Mouse (Mus musculus) limb, embryonic 14.5 days (tissue): Measurements from ENCODE around the gene Numb. TPM values are rescaled to one million over a fixed set of nuclear protein-coding genes. Genes with fewer than 3 reads are reported as not detected.

Experiments
- ATAC-seq: fragments of 200-750 bp; cut with Nextera tagmentation; 2 replicates; pipeline ENCODE4 v1.8.0; 2017; ENCODE audit warnings: low read depth, moderate number of reproducible peaks, moderate TSS enrichment; ENCODE audit not compliant: low FRiP score
- DNase-seq: peaks from one replicate; pipeline ENCODE4 v3.0.0-alpha.2; 2015; ENCODE audit warnings: low spot score
- H3K27ac ChIP-seq: fragments of 300-500 bp; sonication (generic); replicated peaks from 2 replicates; pipeline ENCODE4 v1.5.1; 2014; ENCODE audit warnings: low read depth, mild to moderate bottlenecking, low read length, moderate library complexity, mixed read lengths
- H3K27me3 ChIP-seq: fragments of 300-500 bp; sonication (generic); 2 replicates; pipeline ENCODE4 v1.6.1; 2014; ENCODE audit warnings: low read length, mixed read lengths; ENCODE audit not compliant: control insufficient read depth, insufficient read depth
- H3K36me3 ChIP-seq: fragments of 300-500 bp; sonication (generic); 2 replicates; pipeline ENCODE4 v1.6.1; 2014; ENCODE audit warnings: mild to moderate bottlenecking, low read length, moderate library complexity, mixed read lengths; ENCODE audit not compliant: control insufficient read depth, insufficient read depth
- H3K4me1 ChIP-seq: fragments of 300-500 bp; sonication (generic); 2 replicates; pipeline ENCODE4 v1.6.1; 2014; ENCODE audit warnings: antibody characterized with exemption, low read length, mixed read lengths; ENCODE audit not compliant: control insufficient read depth, insufficient read depth
- H3K4me2 ChIP-seq: fragments of 300-500 bp; sonication (generic); replicated peaks from 2 replicates; pipeline ENCODE4 v1.6.1; 2014; ENCODE audit warnings: low read depth, mild to moderate bottlenecking, low read length, moderate library complexity; ENCODE audit not compliant: severe bottlenecking
- H3K4me3 ChIP-seq: fragments of 300-500 bp; sonication (generic); replicated peaks from 2 replicates; pipeline ENCODE4 v1.5.1; 2014; ENCODE audit warnings: low read length
- H3K9ac ChIP-seq: fragments of 300-500 bp; sonication (generic); 2 replicates; pipeline ENCODE4 v1.6.1; 2014; ENCODE audit warnings: mild to moderate bottlenecking, low read depth, low read length, moderate library complexity; ENCODE audit not compliant: severe bottlenecking
- H3K9me3 ChIP-seq: fragments of 300-500 bp; sonication (generic); 2 replicates; pipeline ENCODE4 v1.6.1; 2016; ENCODE audit warnings: low read length; ENCODE audit not compliant: control insufficient read depth
- POLR2A ChIP-seq: fragments of 200-500 bp; IDR thresholded peaks from 2 replicates; pipeline ENCODE4 v1.8.0; 2012; ENCODE audit warnings: inconsistent platforms, mild to moderate bottlenecking, moderate library complexity, borderline replicate concordance; ENCODE audit not compliant: insufficient read depth, insufficient read length; ENCODE audit errors: extremely low read depth
- WGBS: fragments of 180-500 bp; shearing (Covaris S2); extraction: QIAGEN DNeasy Blood & Tissue Kit; methylation state at CpG from one replicate; pipeline ENCODE4 v1.1.7; 2014; 5-methylcytosine and 5-hydroxymethylcytosine counted together
- polyA plus RNA-seq, 2 experiments: library from polyadenylated mRNA; depleted of rRNA in 1 of 2; stranded (reverse) in 1 of 2; unstranded in 1 of 2; fragments of >200 nt; fragmentation: Nextera tagmentation in 1 of 2; extraction: Ambion mirVana in 1 of 2; gene quantifications; 2 replicates each; pipeline versions ENCODE4 v1.2.1 to v1.2.3; 2012 to 2014

Numb gene
- polyA plus RNA-seq, 2 experiments: 31.3 to 53.8 TPM

DNA sequence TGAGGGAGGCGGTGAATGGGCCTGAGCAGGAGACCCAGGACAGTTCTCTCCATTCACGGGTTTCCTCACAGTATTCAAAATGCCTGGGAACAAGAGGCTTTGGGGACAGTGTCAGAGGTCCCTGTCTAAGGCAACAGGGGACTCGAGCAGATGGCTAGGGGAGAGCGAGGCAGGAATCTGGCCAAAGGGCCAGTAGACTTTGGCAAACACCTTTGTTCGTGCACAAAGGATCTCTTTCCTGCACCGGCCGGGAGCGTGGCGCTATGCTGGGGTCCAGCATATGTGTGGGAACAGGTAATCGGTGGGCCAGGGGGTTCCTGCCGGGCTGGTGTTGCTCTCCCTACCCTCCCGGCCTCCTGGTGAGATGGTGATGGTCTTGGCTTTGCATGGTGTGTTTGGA lies 146.1 kb downstream of the Numb start:
- WGBS: 69% methylated on average over 10 of the region's 12 CpGs
- no peaks in the 10 kb centered on the region for H3K36me3 ChIP-seq
- H3K27ac ChIP-seq: no peak overlapping the region

GRCm38 (mm10) chr12:83770418-83771256 lies 151.1 kb downstream of the Numb start:
- ATAC-seq: peak; percentile 48
- Histone ChIP-seq H3K4me3 (no peak overlapping the region), H3K4me1 (peaks cover 31% of the 10 kb centered on the region), H3K4me2 (peak overlapping the region; percentile 35), H3K36me3 (no peaks in the 10 kb centered on the region), H3K9me3 (no peaks in the 10 kb centered on the region), H3K9ac (0 out of 2 replicates have a peak overlapping the region, but pooled peaks have one; percentile 21), H3K27me3 (no peaks in the 10 kb centered on the region), H3K27ac (no peak overlapping the region)
- peak; percentile 86 for DNase-seq
- no peak for TF ChIP-seq POLR2A
- 7% methylated on average over 25 of the region's 25 CpGs for WGBS

More for the DNA sequence above, 146.1 kb downstream of the Numb start:
- H3K9me3 ChIP-seq: no peaks in the 10 kb centered on the region
- TF ChIP-seq POLR2A: no peak
- peaks cover under 1% of the 10 kb centered on the region for H3K4me1 ChIP-seq
- no peak for ATAC-seq
- H3K27me3 ChIP-seq: no peaks in the 10 kb centered on the region
- no peak for DNase-seq
- no peak overlapping the region for H3K9ac ChIP-seq
- no peak overlapping the region for H3K4me2 ChIP-seq
- H3K4me3 ChIP-seq: no peak overlapping the region

- no peak overlapping the region for H3K9ac ChIP-seq
- no peak overlapping the region for H3K4me2 ChIP-seq
- no peak overlapping the region for H3K4me3 ChIP-seq
- H3K27me3 ChIP-seq: no peaks in the 10 kb centered on the region
- DNase-seq (no peak), ATAC-seq (no peak)
- peaks cover 37% of the 10 kb centered on the region for H3K4me1 ChIP-seq
- no peaks in the 10 kb centered on the region for H3K9me3 ChIP-seq
- no peak for TF ChIP-seq POLR2A
- WGBS: 37% methylated on average over 14 of the region's 14 CpGs
- H3K27ac ChIP-seq: no peak overlapping the region
- no peaks in the 10 kb centered on the region for H3K36me3 ChIP-seq
These were observed 153.4 kb downstream of the Numb start for GRCm38 (mm10) chr12:83768235-83768899.

DNA sequence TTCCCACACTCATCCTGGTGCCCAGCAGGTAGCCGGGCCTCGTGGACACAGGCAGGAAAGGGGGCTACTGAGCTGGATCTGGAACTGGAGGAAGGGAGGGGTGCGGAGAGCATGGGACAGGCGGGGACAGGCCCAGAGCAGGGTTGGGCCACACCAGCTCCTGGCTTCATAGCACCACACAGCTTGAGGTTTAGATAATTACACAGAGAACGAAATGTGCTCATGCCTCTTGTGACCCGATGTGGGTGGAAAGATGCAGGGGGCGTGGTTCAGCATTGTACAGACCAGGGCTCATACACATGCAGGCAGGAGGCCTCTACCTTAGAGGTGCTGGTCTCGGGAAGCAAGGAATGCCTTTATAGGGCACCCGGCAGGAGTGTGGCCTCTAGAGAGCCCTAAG lies 153.9 kb downstream of the Numb start:
- ATAC-seq: no peak
- no peak for TF ChIP-seq POLR2A

DNA sequence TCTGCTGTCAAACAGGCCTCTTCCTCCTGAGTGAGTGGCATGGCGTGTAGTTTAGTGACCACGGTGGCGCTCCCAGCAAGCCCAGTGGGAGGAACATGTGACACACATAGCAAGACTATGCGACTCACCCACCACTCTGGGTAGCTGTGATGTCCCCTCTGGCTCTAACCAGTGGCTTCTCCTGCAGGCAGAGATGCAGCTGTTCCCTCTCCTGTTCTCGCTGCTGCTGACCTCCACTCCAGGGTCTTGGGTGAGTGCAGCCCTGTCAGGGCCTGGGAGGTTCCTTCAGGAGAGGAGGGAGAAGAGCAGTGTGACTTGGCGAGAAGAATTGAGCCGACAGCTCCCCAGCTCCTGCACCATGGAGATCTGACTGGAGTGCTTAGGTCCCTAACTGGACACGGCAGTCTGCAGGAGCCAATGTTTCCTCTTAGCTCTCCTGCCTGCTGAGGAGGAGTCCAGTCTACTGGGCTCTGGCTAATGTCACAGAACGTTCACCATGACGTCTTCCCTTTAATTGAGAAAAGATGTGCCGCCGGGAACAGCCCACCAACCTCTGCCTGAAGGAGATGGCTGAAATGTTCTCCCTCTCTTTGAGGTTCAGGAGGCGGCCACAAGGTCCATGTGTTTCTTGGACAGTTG lies 155.7 kb downstream of the Numb start:
- DNase-seq (peak; percentile 47), ATAC-seq (no peak)
- H3K4me1 ChIP-seq: peaks cover 46% of the 10 kb centered on the region
- H3K4me3 ChIP-seq: no peak overlapping the region
- no peak overlapping the region for H3K27ac ChIP-seq
- WGBS: 44% methylated on average over 13 of the region's 13 CpGs
- no peaks in the 10 kb centered on the region for H3K36me3 ChIP-seq
- H3K9ac ChIP-seq: no peak overlapping the region
- no peaks in the 10 kb centered on the region for H3K27me3 ChIP-seq
- no peak for TF ChIP-seq POLR2A
- H3K4me2 ChIP-seq: no peak overlapping the region
- no peaks in the 10 kb centered on the region for H3K9me3 ChIP-seq

More for the DNA sequence above, 153.9 kb downstream of the Numb start:
- H3K4me1 ChIP-seq: peaks cover 42% of the 10 kb centered on the region
- no peaks in the 10 kb centered on the region for H3K9me3 ChIP-seq
- no peak overlapping the region for H3K4me3 ChIP-seq
- H3K9ac ChIP-seq: no peak overlapping the region
- no peaks in the 10 kb centered on the region for H3K36me3 ChIP-seq
- WGBS: 55% methylated on average over 9 of the region's 9 CpGs
- H3K27ac ChIP-seq: no peak overlapping the region
- no peak for DNase-seq
- no peaks in the 10 kb centered on the region for H3K27me3 ChIP-seq
- no peak overlapping the region for H3K4me2 ChIP-seq
